Mouse (Mus musculus) lung, postnatal 14 days (tissue): Measurements from ENCODE around the gene Pak1ip1.

Experiments used
- DNase-seq: peaks from one replicate; pipeline ENCODE4 v3.0.0; 2021

Pak1ip1 gene

DNA sequence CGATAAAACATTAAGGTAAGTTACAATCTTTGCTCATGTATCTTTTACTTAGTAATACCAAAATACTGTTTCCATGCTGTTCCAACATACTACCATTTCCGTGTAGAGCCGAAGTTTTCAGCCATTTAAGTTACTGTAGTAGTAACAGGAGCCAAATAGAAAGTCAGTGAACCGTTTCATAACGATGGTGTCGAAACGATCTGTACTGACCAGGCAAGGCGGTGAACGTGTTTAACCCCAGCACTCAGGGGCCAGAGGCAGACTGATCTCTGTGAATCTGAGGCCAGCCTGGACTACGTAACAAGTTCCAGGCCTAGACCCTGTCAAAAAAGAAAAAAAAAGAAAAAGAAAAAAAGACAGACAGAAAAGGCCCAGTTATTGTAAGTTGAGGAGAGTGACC, 7.4 kb downstream of the Pak1ip1 start:
- DNase-seq = no peak

DNA sequence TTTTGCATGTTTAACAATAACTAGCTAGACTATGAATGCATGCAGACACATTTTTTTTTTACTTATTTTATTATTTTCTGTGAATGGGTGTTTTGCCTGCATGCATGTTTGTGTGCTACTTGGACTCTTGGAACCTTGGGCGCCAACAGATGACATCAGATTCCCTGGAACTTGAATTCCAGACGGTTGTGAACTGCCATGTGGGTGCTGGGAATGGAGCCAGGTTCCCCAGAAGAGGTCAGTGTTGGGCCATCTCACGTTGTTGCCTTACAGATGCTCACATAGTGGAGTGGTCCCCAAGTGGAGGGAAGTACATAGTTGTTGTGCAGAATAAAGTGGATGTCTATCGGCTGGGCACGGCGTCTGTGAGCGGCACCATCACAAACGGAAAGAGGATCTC, 8.1 kb downstream of the Pak1ip1 start:
- DNase-seq = no peak

DNA sequence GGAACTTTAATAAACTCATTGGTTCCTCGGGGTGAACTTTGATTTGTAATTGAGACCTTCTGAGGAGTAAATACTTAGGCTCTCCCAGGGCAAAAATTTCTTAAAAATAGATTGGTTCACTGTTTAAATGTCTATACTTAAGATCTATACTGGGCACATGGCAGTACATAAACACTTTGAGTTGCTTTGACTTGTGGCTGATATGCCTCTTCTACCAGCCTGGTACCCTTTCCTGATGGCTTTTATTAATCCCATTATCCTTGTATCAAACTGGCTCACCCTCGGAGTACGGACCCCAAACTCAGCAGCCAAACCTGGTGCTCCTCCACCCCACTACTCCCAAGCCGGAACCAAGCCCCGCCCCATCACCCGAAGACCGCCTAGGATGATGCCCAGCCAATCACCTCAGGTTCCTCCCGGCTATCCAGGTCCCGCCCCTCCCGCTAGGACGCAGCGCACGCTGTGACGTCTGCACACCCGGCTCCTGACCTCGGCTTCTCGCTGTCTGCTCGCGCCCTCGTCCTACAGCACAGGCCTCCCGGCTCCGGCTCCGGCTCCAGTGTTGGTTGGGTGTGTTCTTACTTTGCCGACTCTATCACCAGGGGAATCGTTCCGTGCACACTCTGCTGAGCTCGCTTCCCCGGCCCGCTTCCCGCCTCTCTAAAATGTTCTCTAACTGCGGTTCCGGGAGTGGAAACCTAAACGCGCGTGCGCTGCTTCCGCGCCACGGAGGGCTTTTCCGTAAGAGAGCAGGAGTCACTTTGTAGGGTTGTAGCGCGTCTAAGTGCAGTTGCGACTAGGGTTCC, 15.2 kb downstream of the Pak1ip1 start, which contains the start of gene Tmem14c:
Tmem14c (plus strand) TSS at position 464 of the 806 bp plus-strand sequence.
- DNase-seq = peak; percentile 95

DNA sequence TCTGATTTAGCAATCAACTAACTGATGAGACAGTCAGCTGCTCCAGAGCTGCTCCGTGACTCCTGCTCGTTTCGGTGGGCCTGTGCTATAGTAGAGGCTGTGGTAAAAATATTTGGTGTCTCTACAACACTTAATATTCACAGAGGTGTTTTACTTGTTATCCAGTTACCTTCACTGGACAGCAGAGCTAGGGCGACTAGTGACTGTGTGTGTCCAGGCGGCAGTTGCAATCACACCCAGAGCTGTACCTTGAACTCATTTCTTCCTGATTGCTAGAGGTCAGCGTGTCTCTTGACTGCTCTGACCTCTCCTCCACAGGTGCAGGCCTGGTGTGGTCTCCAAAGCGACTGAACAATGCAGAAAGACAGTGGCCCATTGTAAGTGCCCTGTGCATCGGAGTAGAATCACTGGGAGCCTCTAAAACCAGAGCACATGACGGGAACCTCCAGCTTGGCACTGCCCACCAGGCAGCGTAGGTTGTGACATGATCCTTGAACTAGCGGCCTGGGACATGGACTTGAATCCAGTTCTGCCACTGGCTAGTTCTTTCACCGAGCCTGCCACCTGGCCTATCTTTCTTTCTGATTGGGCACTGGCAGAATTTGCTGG, 16.1 kb downstream of the Pak1ip1 start:
- no peak for DNase-seq

DNA sequence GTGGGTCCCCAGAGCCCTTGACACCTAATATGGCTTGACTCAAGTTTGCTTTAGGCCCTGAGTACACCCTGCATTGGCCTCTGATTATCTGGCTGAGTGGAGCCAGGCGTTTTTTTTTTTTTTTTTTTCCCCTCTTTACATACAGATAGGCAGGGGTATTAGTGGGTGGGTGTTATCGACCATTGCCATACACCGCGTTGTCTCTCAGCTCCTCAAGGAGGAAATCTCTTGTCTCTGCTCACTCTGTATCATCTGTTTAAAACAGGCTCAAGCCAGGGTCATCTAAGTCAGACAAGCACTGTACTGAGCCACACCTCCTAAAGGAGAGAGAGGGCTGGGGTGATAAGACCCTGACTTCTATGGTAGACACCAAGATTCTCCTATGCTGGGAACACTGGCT, 17.0 kb downstream of the Pak1ip1 start:
- no peak for DNase-seq

DNA sequence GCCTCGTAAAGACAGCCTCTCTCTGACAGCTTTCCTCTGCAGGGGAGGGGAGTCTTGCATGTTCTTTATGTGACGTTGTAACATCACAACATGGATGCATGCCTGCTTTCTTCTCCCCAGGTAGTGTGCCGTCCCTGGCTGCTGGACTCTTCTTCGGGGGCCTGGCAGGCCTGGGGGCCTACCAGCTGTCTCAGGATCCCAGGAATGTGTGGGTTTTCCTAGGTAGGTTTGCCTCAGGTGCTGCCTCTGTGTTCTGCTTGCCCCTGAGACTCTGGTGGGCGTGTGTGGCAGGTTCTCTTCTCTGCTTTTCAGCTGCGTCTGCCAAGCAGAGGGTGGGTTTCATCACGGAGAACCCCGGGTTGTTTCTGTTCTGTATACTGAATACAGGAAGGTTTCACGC, 17.4 kb downstream of the Pak1ip1 start:
- no peak for DNase-seq

DNA sequence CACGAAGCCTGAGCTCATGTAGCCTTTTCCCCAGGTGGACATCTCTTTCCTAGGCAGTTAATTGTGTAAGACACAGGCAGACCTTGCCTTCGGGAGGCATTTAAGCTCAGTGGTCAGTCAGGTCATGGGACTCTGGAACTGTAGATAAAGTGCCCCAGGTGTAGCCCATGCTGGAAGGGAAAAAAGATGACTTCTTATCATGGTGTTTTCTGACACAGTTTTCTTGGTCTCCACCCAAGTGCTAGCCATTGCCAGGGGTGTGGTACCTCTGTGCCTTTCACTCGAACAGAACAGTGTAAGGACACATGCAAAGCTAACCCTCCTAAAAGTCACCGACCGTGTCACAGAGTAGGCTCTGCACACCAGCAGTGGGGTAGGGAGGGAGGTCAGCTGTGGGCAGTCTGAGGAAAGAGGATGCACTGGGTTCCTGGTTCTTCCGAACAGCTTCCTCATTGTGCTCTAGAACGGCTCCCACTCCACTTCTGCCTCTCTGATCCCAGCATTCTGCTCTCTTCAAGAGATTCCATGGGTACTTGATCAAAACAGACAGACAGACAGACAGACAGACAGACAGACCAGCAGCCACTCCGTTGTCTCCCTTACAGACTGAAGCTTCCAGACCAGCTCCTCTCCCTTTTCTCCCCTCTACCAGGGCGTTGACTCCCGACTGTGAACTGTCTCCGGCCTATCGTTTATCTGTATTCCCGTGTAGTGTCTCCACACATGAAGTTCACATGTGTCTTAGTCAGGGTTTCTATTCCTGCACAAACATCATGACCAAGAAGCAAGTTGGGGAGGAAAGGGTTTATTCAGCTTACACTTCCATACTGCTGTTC, 18.2 kb downstream of the Pak1ip1 start:
- no peak for DNase-seq

DNA sequence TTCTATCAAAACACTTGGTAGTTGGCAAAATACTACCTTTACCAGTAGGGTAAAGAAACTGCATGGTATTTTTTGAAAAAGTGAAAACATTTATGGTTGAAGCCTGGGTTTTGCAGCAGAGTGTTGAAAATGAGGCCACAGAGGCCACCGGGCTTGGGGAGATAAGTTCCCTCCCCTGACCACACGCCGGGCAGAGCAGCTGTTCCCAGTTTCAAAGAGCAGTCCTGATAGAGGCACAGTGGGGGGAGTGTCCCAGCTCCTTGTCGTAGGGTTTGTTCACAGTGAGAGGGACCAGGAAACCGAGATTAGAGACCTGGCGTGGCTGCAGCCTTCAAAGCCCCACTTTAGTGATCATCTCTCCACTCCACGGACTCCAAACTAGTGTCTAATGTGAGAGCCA, 19.7 kb downstream of the Pak1ip1 start:
- DNase-seq = no peak

DNA sequence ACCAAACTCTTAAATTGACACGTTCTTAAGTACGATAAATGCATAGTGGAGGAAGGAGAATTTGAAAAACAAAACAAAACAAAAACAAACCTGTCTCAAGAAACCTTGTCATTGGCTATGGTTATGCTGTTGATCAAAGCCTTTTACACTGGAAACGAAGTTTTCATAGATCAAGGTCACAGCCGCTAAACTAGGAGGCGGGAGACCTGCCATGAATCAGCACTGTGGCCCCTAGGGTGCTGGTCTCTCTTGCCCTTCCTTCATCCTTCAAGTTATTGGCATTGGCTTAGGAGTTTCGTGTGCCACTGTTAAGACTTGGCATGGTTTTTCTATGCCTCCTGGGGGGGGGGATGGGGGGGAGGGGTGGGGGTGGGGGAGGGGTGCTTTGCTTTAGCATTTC, 20.8 kb downstream of the Pak1ip1 start:
- DNase-seq = no peak

DNA sequence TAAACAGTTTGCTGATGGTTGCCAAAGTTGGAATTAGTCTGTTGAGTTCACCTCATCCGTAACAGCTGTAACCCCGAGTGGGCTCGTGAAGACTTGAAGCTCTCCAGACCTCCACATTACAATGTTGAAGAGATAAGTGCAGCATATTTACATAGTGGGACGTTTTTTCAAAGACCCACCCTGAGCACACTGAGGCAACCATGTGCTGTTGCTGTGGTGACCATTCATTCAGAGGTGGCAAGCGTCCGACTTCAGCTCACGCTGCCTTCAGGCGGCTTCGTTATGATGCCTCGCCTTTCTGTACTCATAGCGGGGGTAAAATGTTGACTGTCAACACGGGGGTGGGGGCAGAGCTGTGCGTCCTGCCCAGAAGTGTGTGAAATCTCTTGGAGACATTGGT, 21.3 kb downstream of the Pak1ip1 start:
- no peak for DNase-seq

DNA sequence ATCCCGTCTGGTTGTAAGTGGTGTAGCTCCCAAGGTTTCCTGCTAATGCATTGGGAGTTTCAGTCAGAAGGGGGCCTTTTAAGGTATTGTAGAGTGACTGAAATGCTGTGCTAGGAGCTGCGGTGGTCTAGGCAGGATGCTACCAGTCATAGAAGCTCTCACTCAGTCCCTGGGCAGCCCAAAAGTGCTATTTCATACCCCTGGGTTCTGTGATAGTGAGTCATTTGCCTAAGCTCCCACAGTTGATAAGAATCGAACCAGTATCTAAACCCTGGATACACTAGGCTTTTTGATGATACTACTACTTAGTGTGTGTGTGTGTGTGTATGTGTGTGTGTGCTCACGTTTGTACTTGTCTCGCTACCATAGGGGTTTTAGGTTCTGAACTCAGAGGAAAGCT, 29.3 kb downstream of the Pak1ip1 start:
- DNase-seq = no peak

DNA sequence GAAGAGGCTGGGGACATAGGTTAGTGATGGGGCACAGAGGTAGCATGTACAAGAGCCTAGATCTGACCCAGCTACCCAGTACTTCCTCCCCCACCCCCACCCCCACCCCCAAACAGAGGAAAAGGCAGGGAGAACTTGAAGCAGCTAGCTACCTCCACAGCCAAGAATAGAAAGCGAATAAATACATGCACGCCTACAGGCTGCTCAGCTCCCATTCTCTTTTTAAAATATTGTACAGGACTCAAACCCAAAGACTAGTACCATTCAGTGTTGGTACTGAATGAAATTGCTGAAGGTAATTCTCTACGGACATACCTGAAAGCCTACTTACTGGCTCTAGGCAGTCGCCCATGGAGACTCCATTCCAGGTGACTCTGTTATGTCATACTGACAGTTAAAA, 41.7 kb downstream of the Pak1ip1 start:
- DNase-seq = no peak

DNA sequence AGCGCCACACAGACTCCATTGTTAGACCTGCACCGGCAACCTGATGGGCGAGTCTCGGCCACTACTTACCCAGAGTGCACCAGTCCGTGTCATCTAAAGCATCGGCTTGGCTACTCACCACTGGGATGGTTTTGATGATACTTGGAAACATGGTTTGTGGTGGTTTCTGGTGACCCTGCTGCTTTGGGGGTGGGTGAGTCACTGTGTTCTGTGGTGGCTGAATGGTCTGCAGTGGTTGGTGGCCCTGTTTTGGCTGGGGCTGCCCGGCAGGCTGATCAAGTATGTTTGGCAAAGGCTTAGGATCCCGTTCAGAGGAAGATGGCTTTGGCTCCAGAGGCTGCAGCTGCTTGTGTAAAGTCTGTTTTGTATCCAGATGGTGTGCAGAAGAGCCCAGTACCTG, 45.1 kb downstream of the Pak1ip1 start:
- no peak for DNase-seq

DNA sequence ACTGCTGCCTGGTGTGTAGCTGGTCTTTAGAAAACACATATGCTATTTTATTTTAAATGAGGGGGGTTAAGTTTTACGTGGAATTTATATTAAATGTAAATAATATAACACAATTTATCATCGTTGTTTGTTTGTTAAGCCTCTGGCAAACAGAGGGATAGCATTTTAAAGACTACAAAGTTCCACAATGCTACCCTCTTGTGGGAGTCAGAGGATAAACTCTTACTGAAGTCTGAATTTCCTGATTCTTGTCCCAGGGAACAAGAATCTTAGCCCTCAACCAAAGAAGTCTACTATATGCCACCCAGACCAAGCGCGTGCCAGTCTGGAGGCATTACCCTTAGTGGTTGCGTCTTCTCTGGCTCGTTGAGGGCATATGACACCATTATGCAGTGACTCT, 46.5 kb downstream of the Pak1ip1 start:
- DNase-seq = no peak

DNA sequence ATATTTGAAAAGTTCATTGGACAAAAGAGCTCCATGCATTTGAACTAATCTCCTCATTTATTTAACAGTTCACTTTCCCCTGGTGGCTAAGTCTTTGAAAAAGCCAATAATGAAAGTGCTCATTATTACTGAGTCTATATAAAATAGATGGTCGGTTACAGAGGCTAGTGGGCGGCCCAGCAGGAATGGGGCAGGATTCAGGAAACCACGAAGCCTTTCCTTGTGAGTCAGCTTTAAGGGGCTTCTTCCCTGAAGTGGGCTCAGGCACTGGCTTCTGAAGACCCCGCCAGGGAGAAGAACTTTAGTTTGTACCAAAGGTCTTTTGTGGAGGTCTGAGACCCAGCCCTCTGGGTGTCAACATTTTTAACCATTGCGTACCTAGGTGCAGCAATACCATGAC, 51.1 kb downstream of the Pak1ip1 start:
- no peak for DNase-seq
